Mouse (Mus musculus) liver (tissue): ENCODE measurements around the gene Fstl4.

ENCODE experiments used
- DNase-seq: peaks from one replicate; pipeline ENCODE4 v3.0.0-alpha.2; 2020; ENCODE audit warnings: mixed read lengths

Fstl4 gene

GRCm38 (mm10) chr11:52919231-52919960 lies 155.0 kb downstream of the Fstl4 start:
- DNase-seq = no peak

GRCm38 (mm10) chr11:52924196-52924595 lies 159.8 kb downstream of the Fstl4 start:
- DNase-seq = no peak

- DNase-seq = no peak
Observed at GRCm38 (mm10) chr11:52928321-52928720, 163.9 kb downstream of the Fstl4 start.

DNA sequence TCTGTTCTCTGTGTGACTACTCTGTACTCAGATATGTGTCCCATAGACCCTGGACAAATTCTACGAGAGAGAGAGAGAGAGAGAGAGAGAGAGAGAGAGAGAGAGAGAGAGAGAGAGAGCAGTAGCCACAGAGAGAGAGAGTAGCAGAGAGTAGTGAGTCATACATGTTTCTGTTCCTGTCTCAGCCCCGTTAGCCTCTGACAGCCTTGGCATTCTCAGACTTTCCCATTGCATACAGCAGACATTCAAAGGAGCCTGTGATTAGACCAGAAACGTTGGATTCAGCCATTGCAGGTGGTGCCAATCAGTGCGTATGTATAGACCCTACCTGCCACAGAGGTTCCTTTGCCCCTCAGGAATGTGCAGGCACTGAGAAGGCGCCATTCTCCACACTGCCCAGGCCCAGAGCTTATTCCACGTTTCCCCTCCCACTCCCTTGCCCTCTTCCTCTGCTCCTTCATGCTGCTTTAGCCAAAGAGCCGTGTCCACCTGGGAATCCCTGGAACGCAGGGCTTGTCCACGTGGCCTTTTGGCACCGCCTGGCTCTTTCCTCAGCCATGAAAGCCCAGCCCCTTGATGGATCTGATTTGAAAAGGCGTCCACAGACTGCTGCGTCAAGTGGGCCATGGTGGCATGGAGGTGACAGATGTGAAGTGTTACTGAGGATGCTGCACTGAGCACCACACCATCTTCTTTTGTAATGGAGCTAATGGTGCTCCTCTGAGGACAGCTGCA lies 175.1 kb downstream of the Fstl4 start:
- no peak for DNase-seq

GRCm38 (mm10) chr11:52942967-52943366 lies 178.5 kb downstream of the Fstl4 start:
- no peak for DNase-seq

DNA sequence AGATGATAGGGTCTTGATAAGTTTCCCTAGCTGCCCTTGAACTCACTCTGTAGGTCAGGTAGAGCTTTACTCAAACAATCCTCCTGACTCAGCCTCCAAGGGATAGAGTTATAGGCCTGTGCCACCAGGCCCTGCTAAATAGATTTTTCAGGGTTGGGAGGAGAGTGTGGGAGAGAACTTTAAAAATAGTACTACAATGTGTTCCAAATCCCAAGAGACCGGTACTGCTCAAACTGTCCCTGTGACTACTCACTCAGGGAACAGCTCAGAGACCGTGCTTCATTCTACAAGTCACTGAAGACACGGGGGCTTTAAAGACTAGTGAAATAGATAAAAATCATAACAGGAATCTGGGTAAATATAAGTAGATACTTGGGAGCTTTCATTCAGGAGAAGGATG lies 190.6 kb downstream of the Fstl4 start:
- DNase-seq = no peak

DNA sequence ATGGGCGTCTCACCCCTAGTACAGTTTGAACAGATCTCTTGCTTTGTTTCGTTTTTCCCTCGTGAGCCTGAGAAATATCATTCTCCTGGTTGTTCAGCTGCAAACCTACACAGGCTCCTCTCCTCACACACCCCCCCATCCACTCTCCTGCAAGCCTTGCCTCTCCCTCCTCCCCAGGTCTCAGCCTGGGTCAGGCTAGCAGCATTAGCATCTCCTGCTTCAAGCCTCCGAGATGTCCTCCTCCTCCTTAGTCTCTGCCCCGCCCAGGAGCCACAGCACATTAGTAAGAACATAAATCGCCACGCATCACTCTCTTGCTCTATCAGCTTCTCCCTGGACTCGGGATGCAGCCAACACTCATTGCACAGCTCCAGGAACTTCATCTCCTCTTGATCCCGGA lies 204.4 kb downstream of the Fstl4 start:
- DNase-seq = no peak

DNA sequence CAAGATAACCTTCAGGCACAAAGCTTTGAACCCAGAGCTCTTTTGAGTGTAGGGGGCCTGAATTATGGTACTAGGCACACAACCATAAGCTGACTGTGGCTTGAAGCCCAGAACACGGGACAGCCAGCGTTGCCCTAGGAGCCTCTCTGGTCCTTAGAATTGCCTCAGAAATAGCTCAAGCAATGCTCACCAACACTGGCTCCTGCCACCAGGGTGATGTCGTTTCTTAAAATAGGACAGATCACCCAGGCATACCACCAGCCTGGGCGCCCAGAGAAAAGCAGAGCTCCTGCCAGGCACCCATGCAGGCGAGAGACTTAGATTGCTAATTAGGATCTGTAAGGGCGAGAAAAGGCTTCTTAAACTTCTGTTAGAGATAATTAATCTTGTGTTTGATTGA lies 206.0 kb downstream of the Fstl4 start:
- DNase-seq = no peak

DNA sequence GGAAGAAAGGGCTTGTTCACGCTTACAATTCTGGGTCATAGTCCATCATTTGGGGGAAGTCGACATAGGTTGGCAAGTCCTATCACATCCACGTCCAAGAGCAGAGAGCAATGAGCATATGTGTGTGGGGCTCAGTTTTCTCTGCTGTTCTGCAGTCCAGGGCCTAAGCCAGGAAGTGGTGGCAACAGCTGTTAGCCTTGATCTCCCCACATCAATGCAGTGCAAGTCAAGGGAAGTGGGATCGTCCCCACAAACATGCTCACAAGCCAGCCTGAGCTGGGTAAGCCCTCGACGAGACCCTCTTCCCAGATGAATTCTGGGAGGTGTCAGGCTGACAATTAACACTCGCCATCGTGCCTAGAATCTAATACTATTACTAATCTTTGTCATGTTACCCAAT lies 222.6 kb downstream of the Fstl4 start:
- no peak for DNase-seq

DNA sequence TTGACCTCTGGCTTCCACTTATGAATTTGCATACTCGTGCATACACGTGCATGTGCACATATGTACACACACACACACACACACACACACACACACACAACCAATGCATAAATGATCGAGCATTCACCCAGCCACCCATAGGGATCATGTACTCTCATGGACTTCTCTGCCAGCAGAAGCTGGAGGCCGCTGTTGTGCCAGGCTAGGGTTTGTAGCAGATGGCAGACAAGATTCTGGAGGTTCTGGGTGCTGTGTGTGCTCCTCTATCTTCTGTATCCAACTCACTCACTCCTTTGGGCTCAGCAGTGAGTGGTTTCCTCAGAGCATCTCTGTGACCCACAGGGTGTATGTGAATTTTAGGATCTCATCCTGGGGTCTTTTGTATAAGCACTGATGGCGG lies 230.3 kb downstream of the Fstl4 start:
- DNase-seq = no peak

- DNase-seq = no peak
Observed at GRCm38 (mm10) chr11:52996434-52997093, 232.1 kb downstream of the Fstl4 start.

- no peak for DNase-seq
Observed at GRCm38 (mm10) chr11:52997421-52997820, 233.0 kb downstream of the Fstl4 start.

DNA sequence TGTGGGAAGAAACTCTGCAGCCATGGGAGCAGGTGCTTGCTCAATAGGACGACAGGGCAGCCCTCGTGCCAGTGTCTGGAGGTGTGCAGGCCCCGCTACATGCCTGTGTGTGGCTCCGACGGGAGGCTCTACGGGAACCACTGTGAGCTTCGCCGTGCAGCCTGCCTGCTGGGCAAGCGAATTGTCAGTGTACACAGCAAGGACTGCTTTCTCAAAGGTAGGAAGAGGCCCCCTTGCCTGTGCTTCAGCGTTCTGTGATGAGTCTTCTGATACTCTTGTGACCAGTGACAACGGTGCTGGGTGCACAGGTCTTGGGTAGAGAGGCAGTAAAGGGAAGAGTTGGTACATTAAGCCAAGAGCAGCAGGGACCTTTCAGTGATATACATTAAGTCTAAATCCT lies 235.8 kb downstream of the Fstl4 start:
- no peak for DNase-seq

DNA sequence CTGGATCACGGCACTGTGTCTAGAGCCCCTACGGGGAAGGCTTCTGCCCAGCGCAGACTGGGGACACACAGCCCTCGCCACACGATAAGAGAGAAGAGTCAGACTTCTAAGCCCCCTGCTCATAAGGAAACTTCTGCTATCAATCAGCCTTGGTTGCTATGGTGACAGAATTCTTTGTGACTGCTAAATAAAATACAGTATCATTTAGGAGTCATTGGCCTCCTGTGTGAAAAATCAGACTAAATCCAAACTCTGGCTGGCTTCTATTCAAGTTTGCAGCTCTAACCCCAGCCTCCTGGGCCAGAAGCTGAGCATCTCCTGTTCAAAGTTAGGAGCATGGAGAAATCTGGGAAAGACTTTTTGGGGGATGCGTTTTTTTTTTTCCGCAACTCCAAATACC lies 238.9 kb downstream of the Fstl4 start:
- no peak for DNase-seq

DNA sequence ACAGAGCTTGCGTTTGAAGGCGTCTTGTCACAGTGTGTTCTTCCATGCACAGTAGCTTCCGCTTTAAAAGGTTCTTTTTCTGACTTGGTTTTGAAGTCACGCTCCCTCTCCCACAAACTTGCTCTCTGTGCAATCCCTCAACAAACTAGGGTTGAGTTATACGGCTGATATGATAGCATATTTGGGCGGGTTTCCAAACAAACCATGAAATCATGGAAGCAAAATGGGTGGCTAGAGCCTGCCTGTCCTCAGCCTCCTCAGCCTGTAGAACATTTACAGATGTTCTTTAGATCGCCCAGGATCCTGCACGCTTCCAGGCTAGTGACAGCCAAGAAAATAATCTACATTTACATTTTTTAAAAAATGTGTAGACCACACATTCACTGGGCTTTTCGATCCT lies 239.4 kb downstream of the Fstl4 start:
- DNase-seq = no peak

- no peak for DNase-seq
Observed at GRCm38 (mm10) chr11:53009597-53009996, 245.2 kb downstream of the Fstl4 start.

GRCm38 (mm10) chr11:53011996-53012505 lies 247.6 kb downstream of the Fstl4 start:
- no peak for DNase-seq

- DNase-seq = no peak
Observed at GRCm38 (mm10) chr11:53013906-53014305, 249.5 kb downstream of the Fstl4 start.

DNA sequence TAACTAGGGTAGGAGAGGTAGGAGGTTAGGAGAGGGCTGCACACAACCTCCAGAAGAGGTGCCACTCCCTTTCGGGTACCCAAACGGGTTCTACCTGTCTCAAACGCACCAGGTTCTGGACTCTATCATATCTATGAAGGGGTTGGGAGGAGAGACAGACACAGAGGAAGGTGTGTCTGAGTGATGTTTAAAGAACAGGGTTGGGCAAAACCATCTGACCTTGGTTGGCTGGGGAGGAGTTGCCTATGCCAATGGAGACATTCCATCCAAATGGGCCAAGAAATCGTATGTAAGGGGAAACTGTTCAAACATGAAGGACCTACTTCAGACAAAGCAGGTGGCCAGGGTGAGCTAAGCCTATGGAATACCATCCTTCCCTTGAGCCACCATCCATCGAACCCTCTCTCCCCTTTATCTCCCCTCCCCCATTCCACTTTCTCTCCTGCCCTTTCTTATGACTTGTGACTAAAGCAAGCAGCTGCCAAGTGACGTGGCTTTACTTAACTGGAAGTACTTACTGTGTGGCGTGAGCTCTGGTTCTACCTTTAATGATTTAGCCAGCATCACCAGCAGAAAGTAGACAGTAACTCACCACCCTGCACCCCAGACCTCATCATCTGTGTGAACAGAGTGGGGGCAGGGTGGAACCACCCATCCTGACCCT lies 252.1 kb downstream of the Fstl4 start:
- DNase-seq = no peak

GRCm38 (mm10) chr11:53019509-53019908 lies 255.1 kb downstream of the Fstl4 start:
- DNase-seq = no peak

GRCm38 (mm10) chr11:53024403-53024802 lies 260.0 kb downstream of the Fstl4 start:
- no peak for DNase-seq

DNA sequence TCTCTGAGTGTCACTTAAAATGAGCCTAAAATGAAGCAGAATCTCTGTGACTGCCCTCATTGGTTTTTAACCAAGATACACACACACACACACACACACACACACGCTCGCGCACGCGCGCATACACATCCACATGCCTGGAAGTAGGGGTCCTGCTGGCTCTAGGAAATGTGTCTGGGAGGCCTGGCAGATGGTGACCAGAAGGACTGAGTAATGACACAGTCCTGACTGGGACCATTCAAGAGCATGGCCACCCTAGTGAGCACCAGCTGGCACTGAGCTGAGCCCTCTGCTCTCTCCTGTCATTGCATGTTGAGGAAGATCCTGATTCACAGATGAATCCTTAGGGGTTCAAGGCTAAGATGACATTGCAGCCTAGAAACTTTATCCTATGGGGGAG lies 261.3 kb downstream of the Fstl4 start:
- DNase-seq = no peak
